Mouse (Mus musculus) fat pad, adult 2 months (tissue): ENCODE data around the gene Cmss1.

Source experiments
- DNase-seq: peaks from one replicate; pipeline ENCODE4 v3.0.0-alpha.2; 2011; ENCODE audit warnings: low read depth, low spot score; ENCODE audit errors: extremely low read depth

Cmss1 gene

GRCm38 (mm10) chr16:57353166-57353721 is 253.4 kb downstream of the Cmss1 start:
- no peak for DNase-seq

GRCm38 (mm10) chr16:57352751-57353150 is 253.9 kb downstream of the Cmss1 start, which contains the start of gene Filip1l:
TSS of gene Filip1l (plus strand) at chr16:57353093.
- DNase-seq = no peak

- no peak for DNase-seq
These were observed 257.0 kb downstream of the Cmss1 start for GRCm38 (mm10) chr16:57349689-57350088.

- no peak for DNase-seq
These were observed 257.6 kb downstream of the Cmss1 start for GRCm38 (mm10) chr16:57349039-57349438.

- DNase-seq = no peak
These were observed 260.4 kb downstream of the Cmss1 start for GRCm38 (mm10) chr16:57346258-57346657.

GRCm38 (mm10) chr16:57340613-57340898 is 266.1 kb downstream of the Cmss1 start:
- no peak for DNase-seq

- no peak for DNase-seq
These were observed 266.7 kb downstream of the Cmss1 start for GRCm38 (mm10) chr16:57339765-57340612.

- DNase-seq = no peak
These were observed 269.8 kb downstream of the Cmss1 start for GRCm38 (mm10) chr16:57336770-57337423.

GRCm38 (mm10) chr16:57332301-57332700 is 274.4 kb downstream of the Cmss1 start:
- peak; percentile 50 for DNase-seq

GRCm38 (mm10) chr16:57330111-57330510 is 276.6 kb downstream of the Cmss1 start:
- no peak for DNase-seq

- DNase-seq = no peak
These were observed 277.6 kb downstream of the Cmss1 start for GRCm38 (mm10) chr16:57329028-57329427.

- DNase-seq = no peak
These were observed 279.7 kb downstream of the Cmss1 start for GRCm38 (mm10) chr16:57326996-57327395.

GRCm38 (mm10) chr16:57319284-57320124 is 287.2 kb downstream of the Cmss1 start:
- DNase-seq = no peak

GRCm38 (mm10) chr16:57318637-57319125 is 288.0 kb downstream of the Cmss1 start:
- no peak for DNase-seq

GRCm38 (mm10) chr16:57317882-57318636 is 288.6 kb downstream of the Cmss1 start:
- no peak for DNase-seq

- no peak for DNase-seq
These were observed 289.5 kb downstream of the Cmss1 start for GRCm38 (mm10) chr16:57317127-57317526.

- DNase-seq = no peak
These were observed 291.6 kb downstream of the Cmss1 start for GRCm38 (mm10) chr16:57315026-57315425.

GRCm38 (mm10) chr16:57314236-57314635 is 292.4 kb downstream of the Cmss1 start:
- DNase-seq = no peak

GRCm38 (mm10) chr16:57313487-57313886 is 293.2 kb downstream of the Cmss1 start:
- no peak for DNase-seq

- DNase-seq = no peak
These were observed 294.5 kb downstream of the Cmss1 start for GRCm38 (mm10) chr16:57312130-57312529.
